Mouse (Mus musculus): ENCODE measurements around the gene Pex7. TPM values are rescaled to one million over a fixed set of nuclear protein-coding genes. Genes with fewer than 3 reads are reported as not detected.

Pex7 gene
- polyA plus RNA-seq, 1 experiment from 2014 or later, result 39.1 TPM

GRCm38 (mm10) chr10:19913806-19914205, 6.3 kb upstream of the Pex7 start:
- 89% methylated on average over 4 of the region's 4 CpGs for WGBS
- Histone ChIP-seq H3K4me2 (replicated peaks; ENCODE audit: low read depth, low read length) (no peak overlapping the region), H3K27me3 (ENCODE audit: insufficient read depth, low read length) (no peaks in the 10 kb centered on the region), H3K36me3 (ENCODE audit: insufficient read depth, low read length) (no peaks in the 10 kb centered on the region), H3K4me3 (ENCODE audit: low read length) (no peak overlapping the region), H3K4me1 (ENCODE audit: insufficient read depth, low read length) (no peaks in the 10 kb centered on the region), H3K27ac (ENCODE audit: low read length) (no peak overlapping the region), H3K9ac (replicated peaks; ENCODE audit: low read length) (no peak overlapping the region), H3K9me3 (ENCODE audit: low read length) (no peaks in the 10 kb centered on the region)
- no peak for ATAC-seq (ENCODE audit: low FRiP score, low TSS enrichment)

GRCm38 (mm10) chr10:19911583-19911982, 4.1 kb upstream of the Pex7 start:
- Histone ChIP-seq H3K9ac (replicated peaks; ENCODE audit: low read length) (no peak overlapping the region), H3K4me1 (ENCODE audit: insufficient read depth, low read length) (no peaks in the 10 kb centered on the region), H3K9me3 (ENCODE audit: low read length) (no peaks in the 10 kb centered on the region), H3K27me3 (ENCODE audit: insufficient read depth, low read length) (no peaks in the 10 kb centered on the region), H3K4me2 (replicated peaks; ENCODE audit: low read depth, low read length) (no peak overlapping the region), H3K4me3 (ENCODE audit: low read length) (no peak overlapping the region), H3K36me3 (ENCODE audit: insufficient read depth, low read length) (no peaks in the 10 kb centered on the region), H3K27ac (ENCODE audit: low read length) (no peak overlapping the region)
- WGBS, result 17% methylated on average over 1 of the region's 1 CpGs
- ATAC-seq (ENCODE audit: low FRiP score, low TSS enrichment), result no peak

GRCm38 (mm10) chr10:19910516-19910915, 3.0 kb upstream of the Pex7 start:
- no peak for ATAC-seq (ENCODE audit: low FRiP score, low TSS enrichment)
- H3K4me1 ChIP-seq (ENCODE audit: insufficient read depth, low read length), result no peaks in the 10 kb centered on the region
- no peak overlapping the region for H3K27ac ChIP-seq (ENCODE audit: low read length)
- H3K4me2 ChIP-seq (replicated peaks; ENCODE audit: low read depth, low read length), result no peak overlapping the region
- 91% methylated on average over 2 of the region's 2 CpGs for WGBS
- no peaks in the 10 kb centered on the region for H3K27me3 ChIP-seq (ENCODE audit: insufficient read depth, low read length)
- no peak overlapping the region for H3K4me3 ChIP-seq (ENCODE audit: low read length)
- no peak overlapping the region for H3K9ac ChIP-seq (replicated peaks; ENCODE audit: low read length)
- no peaks in the 10 kb centered on the region for H3K9me3 ChIP-seq (ENCODE audit: low read length)
- no peaks in the 10 kb centered on the region for H3K36me3 ChIP-seq (ENCODE audit: insufficient read depth, low read length)

GRCm38 (mm10) chr10:19908076-19908475, 587 bp upstream of the Pex7 start:
- Histone ChIP-seq H3K4me2 (replicated peaks; ENCODE audit: low read depth, low read length) (peak overlapping the region; percentile 51; the same call in 1 of the 2 replicates), H3K4me1 (ENCODE audit: insufficient read depth, low read length) (no peaks in the 10 kb centered on the region), H3K36me3 (ENCODE audit: insufficient read depth, low read length) (no peaks in the 10 kb centered on the region), H3K27me3 (ENCODE audit: insufficient read depth, low read length) (no peaks in the 10 kb centered on the region), H3K4me3 (ENCODE audit: low read length) (no peak overlapping the region), H3K9me3 (ENCODE audit: low read length) (no peaks in the 10 kb centered on the region), H3K9ac (replicated peaks; ENCODE audit: low read length) (no peak overlapping the region), H3K27ac (ENCODE audit: low read length) (no peak overlapping the region)
- WGBS, result 68% methylated on average over 2 of the region's 2 CpGs
- no peak; the same call in 1 of the 2 replicates for ATAC-seq (ENCODE audit: low FRiP score, low TSS enrichment)

GRCm38 (mm10) chr10:19904077-19904820, 3.2 kb downstream of the Pex7 start:
- H3K27ac ChIP-seq (ENCODE audit: low read length), result no peak overlapping the region
- H3K27me3 ChIP-seq (ENCODE audit: insufficient read depth, low read length), result no peaks in the 10 kb centered on the region
- peaks cover 6% of the 10 kb centered on the region; the same call in 1 of the 2 replicates for H3K36me3 ChIP-seq (ENCODE audit: insufficient read depth, low read length)
- H3K9ac ChIP-seq (replicated peaks; ENCODE audit: low read length), result no peak overlapping the region
- WGBS, result 84% methylated on average over 13 of the region's 13 CpGs
- no peak overlapping the region for H3K4me2 ChIP-seq (replicated peaks; ENCODE audit: low read depth, low read length)
- ATAC-seq (ENCODE audit: low FRiP score, low TSS enrichment), result no peak
- H3K9me3 ChIP-seq (ENCODE audit: low read length), result no peaks in the 10 kb centered on the region
- no peak overlapping the region for H3K4me3 ChIP-seq (ENCODE audit: low read length)
- no peaks in the 10 kb centered on the region for H3K4me1 ChIP-seq (ENCODE audit: insufficient read depth, low read length)

GRCm38 (mm10) chr10:19901992-19902391, 5.5 kb downstream of the Pex7 start:
- H3K27ac ChIP-seq (ENCODE audit: low read length), result no peak overlapping the region
- H3K9me3 ChIP-seq (ENCODE audit: low read length), result no peaks in the 10 kb centered on the region
- no peak overlapping the region for H3K4me2 ChIP-seq (replicated peaks; ENCODE audit: low read depth, low read length)
- no peak overlapping the region for H3K9ac ChIP-seq (replicated peaks; ENCODE audit: low read length)
- no peak overlapping the region for H3K4me3 ChIP-seq (ENCODE audit: low read length)
- H3K36me3 ChIP-seq (ENCODE audit: insufficient read depth, low read length), result peaks cover 6% of the 10 kb centered on the region; the same call in 1 of the 2 replicates
- H3K4me1 ChIP-seq (ENCODE audit: insufficient read depth, low read length), result no peaks in the 10 kb centered on the region
- no peaks in the 10 kb centered on the region for H3K27me3 ChIP-seq (ENCODE audit: insufficient read depth, low read length)
- ATAC-seq (ENCODE audit: low FRiP score, low TSS enrichment), result no peak
- 89% methylated on average over 7 of the region's 7 CpGs for WGBS

GRCm38 (mm10) chr10:19900191-19900590, 7.3 kb downstream of the Pex7 start:
- H3K4me2 ChIP-seq (replicated peaks; ENCODE audit: low read depth, low read length), result no peak overlapping the region
- no peak overlapping the region for H3K9ac ChIP-seq (replicated peaks; ENCODE audit: low read length)
- H3K36me3 ChIP-seq (ENCODE audit: insufficient read depth, low read length), result peaks cover 6% of the 10 kb centered on the region; the same call in 1 of the 2 replicates
- ATAC-seq (ENCODE audit: low FRiP score, low TSS enrichment), result no peak
- no peaks in the 10 kb centered on the region for H3K27me3 ChIP-seq (ENCODE audit: insufficient read depth, low read length)
- no peaks in the 10 kb centered on the region for H3K9me3 ChIP-seq (ENCODE audit: low read length)
- no peak overlapping the region for H3K27ac ChIP-seq (ENCODE audit: low read length)
- no peaks in the 10 kb centered on the region for H3K4me1 ChIP-seq (ENCODE audit: insufficient read depth, low read length)
- H3K4me3 ChIP-seq (ENCODE audit: low read length), result no peak overlapping the region
- 55% methylated on average over 2 of the region's 2 CpGs for WGBS

- WGBS, result 19% methylated on average over 4 of the region's 4 CpGs
- ATAC-seq (ENCODE audit: low FRiP score, low TSS enrichment), result no peak
- H3K27me3 ChIP-seq (ENCODE audit: insufficient read depth, low read length), result no peaks in the 10 kb centered on the region
- H3K27ac ChIP-seq (ENCODE audit: low read length), result no peak overlapping the region
- H3K4me3 ChIP-seq (ENCODE audit: low read length), result no peak overlapping the region
- no peak overlapping the region for H3K9ac ChIP-seq (replicated peaks; ENCODE audit: low read length)
- H3K4me1 ChIP-seq (ENCODE audit: insufficient read depth, low read length), result no peaks in the 10 kb centered on the region
- H3K4me2 ChIP-seq (replicated peaks; ENCODE audit: low read depth, low read length), result no peak overlapping the region
- 0 out of 2 replicates have a peak, but pooled peaks cover 2% of the 10 kb centered on the region for H3K36me3 ChIP-seq (ENCODE audit: insufficient read depth, low read length)
- H3K9me3 ChIP-seq (ENCODE audit: low read length), result no peaks in the 10 kb centered on the region
These were observed 13.5 kb downstream of the Pex7 start for GRCm38 (mm10) chr10:19893976-19894375.

GRCm38 (mm10) chr10:19893146-19893545, 14.3 kb downstream of the Pex7 start:
- no peak for ATAC-seq (ENCODE audit: low FRiP score, low TSS enrichment)
- Histone ChIP-seq H3K4me1 (ENCODE audit: insufficient read depth, low read length) (no peaks in the 10 kb centered on the region), H3K4me2 (replicated peaks; ENCODE audit: low read depth, low read length) (no peak overlapping the region), H3K9me3 (ENCODE audit: low read length) (no peaks in the 10 kb centered on the region), H3K36me3 (ENCODE audit: insufficient read depth, low read length) (0 out of 2 replicates have a peak, but pooled peaks cover 2% of the 10 kb centered on the region), H3K27ac (ENCODE audit: low read length) (no peak overlapping the region), H3K9ac (replicated peaks; ENCODE audit: low read length) (no peak overlapping the region), H3K27me3 (ENCODE audit: insufficient read depth, low read length) (no peaks in the 10 kb centered on the region), H3K4me3 (ENCODE audit: low read length) (no peak overlapping the region)
- WGBS, result 58% methylated on average over 6 of the region's 6 CpGs

GRCm38 (mm10) chr10:19891686-19892085, 15.8 kb downstream of the Pex7 start:
- no peak for ATAC-seq (ENCODE audit: low FRiP score, low TSS enrichment)
- Histone ChIP-seq H3K27me3 (ENCODE audit: insufficient read depth, low read length) (no peaks in the 10 kb centered on the region), H3K36me3 (ENCODE audit: insufficient read depth, low read length) (0 out of 2 replicates have a peak, but pooled peaks cover 2% of the 10 kb centered on the region), H3K4me1 (ENCODE audit: insufficient read depth, low read length) (no peaks in the 10 kb centered on the region), H3K9me3 (ENCODE audit: low read length) (no peaks in the 10 kb centered on the region), H3K27ac (ENCODE audit: low read length) (no peak overlapping the region), H3K4me3 (ENCODE audit: low read length) (no peak overlapping the region), H3K4me2 (replicated peaks; ENCODE audit: low read depth, low read length) (no peak overlapping the region), H3K9ac (replicated peaks; ENCODE audit: low read length) (no peak overlapping the region)
- WGBS, result 68% methylated on average over 3 of the region's 3 CpGs
